Mouse (Mus musculus) granulocyte monocyte progenitor cell, adult 5-6 weeks (primary cell): ENCODE results near the gene Clec16a. TPM values are rescaled to one million over a fixed set of nuclear protein-coding genes. Genes with fewer than 3 reads are reported as not detected.

Experiments used
- ATAC-seq: replicated peaks from 2 replicates; pipeline ENCODE4 v1.8.0; 2016; ENCODE audit warnings: mild to moderate bottlenecking, moderate TSS enrichment, inconsistent platforms; ENCODE audit not compliant: poor library complexity, severe bottlenecking
- total RNA-seq, 2 experiments: library from RNA; stranded (forward) in 1 of 2; stranded (reverse) in 1 of 2; fragments of 200-712, 200-1000 nt in 1 of 2; fragments of >200 nt in 1 of 2; fragmentation: Nextera tagmentation in 1 of 2; gene quantifications; 2 replicates each; pipeline ENCODE4 v1.2.3; 2014 to 2017

The Clec16a gene
- total RNA-seq, 2 experiments from 2014 or later = 14.3 to 19.6 TPM

- ATAC-seq = peak; percentile 41
These were observed 195.9 kb downstream of the Clec16a start for GRCm38 (mm10) chr16:10741082-10741481.

- no peak for ATAC-seq
These were observed 204.1 kb downstream of the Clec16a start for GRCm38 (mm10) chr16:10749226-10749625.

- ATAC-seq = no peak
These were observed 204.7 kb downstream of the Clec16a start for GRCm38 (mm10) chr16:10749824-10750223.

GRCm38 (mm10) chr16:10754521-10755296, 209.6 kb downstream of the Clec16a start:
- ATAC-seq = peak; percentile 26; the same call in 1 of the 2 replicates

GRCm38 (mm10) chr16:10756168-10756567, 211.0 kb downstream of the Clec16a start:
- ATAC-seq = peak; percentile 50; the same call in 1 of the 2 replicates

GRCm38 (mm10) chr16:10761182-10761581, 216.0 kb downstream of the Clec16a start:
- ATAC-seq = no peak; the same call in 1 of the 2 replicates

GRCm38 (mm10) chr16:10762569-10763180, 217.5 kb downstream of the Clec16a start:
- ATAC-seq = no peak

GRCm38 (mm10) chr16:10763540-10764264, 218.6 kb downstream of the Clec16a start:
- no peak for ATAC-seq

GRCm38 (mm10) chr16:10764323-10764722, 219.2 kb downstream of the Clec16a start:
- ATAC-seq = no peak

- 0 out of 2 replicates have a peak, but pooled peaks have one; percentile 40 for ATAC-seq
These were observed 222.0 kb downstream of the Clec16a start for GRCm38 (mm10) chr16:10767158-10767557.

GRCm38 (mm10) chr16:10768821-10769220, 223.7 kb downstream of the Clec16a start:
- ATAC-seq = peak; percentile 87

- ATAC-seq = peak; percentile 62
These were observed 224.5 kb downstream of the Clec16a start for GRCm38 (mm10) chr16:10769661-10770060.

- ATAC-seq = no peak
These were observed 225.6 kb downstream of the Clec16a start for GRCm38 (mm10) chr16:10770531-10771325.

- ATAC-seq = no peak
These were observed 226.8 kb downstream of the Clec16a start for GRCm38 (mm10) chr16:10771769-10772510.

- ATAC-seq = no peak
These were observed 228.4 kb downstream of the Clec16a start for GRCm38 (mm10) chr16:10773543-10773942.

GRCm38 (mm10) chr16:10774726-10775125, 229.6 kb downstream of the Clec16a start:
- ATAC-seq = peak; percentile 24

- no peak for ATAC-seq
These were observed 231.2 kb downstream of the Clec16a start for GRCm38 (mm10) chr16:10776322-10776721.

GRCm38 (mm10) chr16:10777579-10778160, 232.5 kb downstream of the Clec16a start:
- ATAC-seq = no peak

- ATAC-seq = no peak
These were observed 235.5 kb downstream of the Clec16a start for GRCm38 (mm10) chr16:10780631-10781120.
